Mouse (Mus musculus) myocyte (in vitro differentiated cells): Measurements from ENCODE around the gene Rbm45.

ENCODE experiments used
- CEBPB ChIP-seq: IDR thresholded peaks from 2 replicates; pipeline ENCODE4 v1.6.1; 2011; ENCODE audit warnings: mild to moderate bottlenecking, moderate library complexity; ENCODE audit not compliant: poor library complexity, insufficient read depth, severe bottlenecking
- E2F4 ChIP-seq: IDR thresholded peaks from one replicate; pipeline ENCODE4 v1.6.1; 2011; ENCODE audit warnings: mild to moderate bottlenecking, control low read depth, moderate library complexity; ENCODE audit not compliant: insufficient read depth
- MAX ChIP-seq: IDR thresholded peaks from one replicate; pipeline ENCODE4 v1.6.1; 2011; ENCODE audit warnings: low read depth, mild to moderate bottlenecking, control low read depth
- MYOD1 ChIP-seq, 3 experiments: IDR thresholded peaks; one replicate each; pipeline ENCODE4 v1.6.1; 2011; ENCODE audit warnings: control low read depth in 2 of 3, low read depth in 2 of 3, mild to moderate bottlenecking in 2 of 3, moderate library complexity in 1 of 3; ENCODE audit not compliant: insufficient read length in 2 of 3, control insufficient read depth in 1 of 3
- MYOG ChIP-seq, 3 experiments: IDR thresholded peaks; one replicate each; pipeline ENCODE4 v1.6.1; 2011; ENCODE audit warnings: control low read depth in 2 of 3, low read depth in 2 of 3, mild to moderate bottlenecking in 2 of 3; ENCODE audit not compliant: insufficient read length in 2 of 3, control insufficient read depth in 1 of 3, insufficient read depth in 1 of 3
- POLR2A ChIP-seq: IDR thresholded peaks from one replicate; pipeline ENCODE4 v1.6.1; 2011; ENCODE audit warnings: low read depth, mild to moderate bottlenecking, control low read depth, moderate library complexity; ENCODE audit not compliant: insufficient read length
- POLR2AphosphoS2 ChIP-seq: IDR thresholded peaks from one replicate; pipeline ENCODE4 v1.6.1; 2011; ENCODE audit warnings: low read depth, control low read depth; ENCODE audit not compliant: insufficient read length
- REST ChIP-seq: IDR thresholded peaks from one replicate; pipeline ENCODE4 v1.6.1; 2011; ENCODE audit warnings: mild to moderate bottlenecking, control low read depth, moderate library complexity; ENCODE audit not compliant: insufficient read depth, insufficient read length
- TCF12 ChIP-seq: IDR thresholded peaks from one replicate; pipeline ENCODE4 v1.6.1; 2011; ENCODE audit warnings: mild to moderate bottlenecking, control low read depth; ENCODE audit not compliant: poor library complexity, insufficient read depth, severe bottlenecking
- USF1 ChIP-seq: IDR thresholded peaks from one replicate; pipeline ENCODE4 v1.6.1; 2011; ENCODE audit warnings: low read depth, mild to moderate bottlenecking, control low read depth, moderate library complexity

DNA sequence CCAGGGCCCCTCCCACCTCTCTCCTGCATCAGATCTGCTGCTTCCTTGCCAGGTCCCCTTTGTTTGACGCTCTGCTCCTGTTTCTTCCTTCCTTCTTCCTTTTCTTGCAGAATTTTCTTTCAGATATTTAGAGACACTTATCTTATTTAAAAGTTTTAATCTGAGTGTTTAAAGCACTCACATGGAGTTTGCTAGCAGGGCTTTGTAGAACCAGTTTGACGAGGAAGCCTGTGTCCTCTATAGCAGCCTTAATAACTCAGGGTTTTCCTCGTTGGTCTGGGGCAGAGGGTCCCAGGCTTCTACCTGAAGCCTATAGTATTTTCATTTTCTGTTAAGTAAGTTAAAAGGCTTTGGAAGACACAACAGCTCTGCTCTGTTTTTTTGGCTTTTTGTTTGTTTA is 57.0 kb downstream of the Rbm45 start:
- TF ChIP-seq TCF12 (no peak), CEBPB (no peak), POLR2A (no peak), MAX (no peak), MYOD1 (IDR thresholded peaks at IDR 0.05; ENCODE audit: control insufficient read depth in 1 of 3, insufficient read length in 2 of 3, low read depth in 2 of 3) (no peak), POLR2AphosphoS2 (no peak), E2F4 (no peak), MYOG (IDR thresholded peaks at IDR 0.05; ENCODE audit: control insufficient read depth in 1 of 3, insufficient read depth in 1 of 3, insufficient read length in 2 of 3, low read depth in 2 of 3) (no peak), REST (no peak), USF1 (no peak)
